Mouse (Mus musculus): ENCODE measurements at regions not wholly inside any gene's neighbourhood (a gene's known extent, or its start where the extent isn't known, plus 50 kb on each side); places are given as distances from the start of the nearest gene placed in this dataset.

GRCm38 (mm10) chr8:6803199-6803598 lies 1698.0 kb upstream of the Slc10a2 start:
- TF ChIP-seq USF1 (IDR thresholded peaks at IDR 0.05; ENCODE audit: low read depth) (no peak), CEBPB (IDR thresholded peaks at IDR 0.05; ENCODE audit: low read depth) (no peak), CTCF (IDR thresholded peaks at IDR 0.05; ENCODE audit: control insufficient read depth, insufficient read depth, insufficient read length) (no peak), MYOG (IDR thresholded peaks at IDR 0.05; ENCODE audit: control insufficient read depth, extremely low read depth, insufficient read length) (no peak), MAX (IDR thresholded peaks at IDR 0.05) (no peak), MYOD1 (IDR thresholded peaks at IDR 0.05; ENCODE audit: control insufficient read depth, insufficient read length, low read depth) (no peak)

All from C2C12 (cell line).